Mouse (Mus musculus): ENCODE measurements around the gene Rps6ka2. TPM values are rescaled to one million over a fixed set of nuclear protein-coding genes. Genes with fewer than 3 reads are reported as not detected.
"Not testable (repeated sequence)": the region's sequence is repeated elsewhere in the genome, so short reads cannot be mapped to it uniquely, and the experiment has no call there.

Gene Rps6ka2
- total RNA-seq, 1 experiment from 2014 or later, result 0.40 TPM

- peak; percentile 92 for ATAC-seq (replicated peaks in 1 of 2; ENCODE audit: insufficient read depth in 1 of 2, low FRiP score in 2 of 2, low TSS enrichment in 1 of 2, low read depth in 1 of 2, poor library complexity in 2 of 2, severe bottlenecking in 2 of 2)
Observed at GRCm38 (mm10) chr17:7163955-7164354, 6.0 kb upstream of the Rps6ka2 start.

DNA sequence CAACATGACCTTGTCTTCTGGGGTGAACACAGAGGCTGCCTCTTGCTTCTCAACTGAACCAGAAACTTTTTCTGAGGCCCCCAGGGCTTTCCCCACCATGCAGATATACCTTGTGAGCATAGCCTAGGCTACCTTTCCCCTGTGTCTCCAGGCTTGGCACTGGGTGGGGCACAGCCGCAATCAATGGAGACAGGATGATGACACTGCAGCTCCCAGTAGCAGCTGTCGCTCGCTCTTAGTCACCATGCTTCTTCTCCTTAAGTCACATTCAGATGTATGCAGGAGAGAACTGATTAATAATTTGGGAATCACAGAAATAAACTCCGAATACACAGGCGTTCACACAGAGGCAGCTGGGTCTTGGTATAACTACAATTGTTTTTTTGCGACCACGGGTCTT lies 4.4 kb upstream of the Rps6ka2 start:
- no peak for ATAC-seq (replicated peaks in 1 of 2; ENCODE audit: insufficient read depth in 1 of 2, low FRiP score in 2 of 2, low TSS enrichment in 1 of 2, low read depth in 1 of 2, poor library complexity in 2 of 2, severe bottlenecking in 2 of 2)

- ATAC-seq (replicated peaks in 1 of 2; ENCODE audit: insufficient read depth in 1 of 2, low FRiP score in 2 of 2, low TSS enrichment in 1 of 2, low read depth in 1 of 2, poor library complexity in 2 of 2, severe bottlenecking in 2 of 2), result peak; percentile 5 to 30; a peak in 3 of 4 replicates
Observed at GRCm38 (mm10) chr17:7168961-7169626, 821 bp upstream of the Rps6ka2 start.

DNA sequence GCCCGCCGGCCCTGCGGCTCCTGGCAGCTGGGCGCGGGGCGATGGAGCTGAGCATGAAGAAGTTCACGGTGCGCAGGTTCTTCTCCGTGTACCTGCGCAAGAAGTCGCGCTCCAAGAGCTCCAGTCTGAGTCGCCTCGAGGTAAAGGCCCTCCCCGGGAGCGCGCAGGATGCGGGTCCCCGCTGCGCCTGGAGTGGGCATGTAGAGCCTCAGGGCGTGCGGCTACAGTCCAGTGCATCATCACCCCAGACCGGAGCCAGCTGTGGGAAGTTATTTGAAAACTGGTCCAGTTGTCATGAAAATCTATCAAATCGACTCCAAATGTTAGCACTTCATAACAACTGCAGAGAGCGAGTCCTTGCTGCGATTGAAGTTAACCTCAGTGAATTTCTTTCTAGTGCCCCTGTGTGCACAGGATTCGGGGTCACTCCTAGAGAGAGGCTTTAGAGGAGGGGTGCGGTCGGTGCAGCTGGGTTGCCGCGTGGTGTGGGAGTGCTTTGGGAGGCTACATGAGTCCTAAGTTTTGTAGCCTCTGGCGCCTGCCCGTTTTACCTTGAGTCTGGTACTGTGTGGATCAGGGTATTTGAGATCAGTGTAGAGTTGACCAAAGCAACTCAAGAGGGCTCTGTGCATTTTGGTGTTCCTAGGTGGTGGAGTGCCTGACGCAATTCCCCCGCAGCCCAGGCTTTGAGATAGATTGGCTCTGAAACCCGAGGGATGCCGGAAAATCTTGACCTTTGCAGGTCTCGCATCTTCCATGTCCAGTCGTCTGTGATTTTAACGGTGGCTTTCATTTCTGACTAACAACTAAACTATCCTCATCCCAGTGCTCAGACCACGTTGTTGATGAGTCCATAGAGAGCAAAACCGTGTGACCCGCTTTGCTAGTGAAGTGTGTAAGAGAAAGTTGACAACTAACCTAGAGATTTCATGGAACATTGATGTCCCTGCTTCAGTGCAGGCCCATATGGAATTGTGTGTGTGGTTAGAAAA lies 685 bp downstream of the Rps6ka2 start:
- no peak for ATAC-seq (replicated peaks in 1 of 2; ENCODE audit: insufficient read depth in 1 of 2, low FRiP score in 2 of 2, low TSS enrichment in 1 of 2, low read depth in 1 of 2, poor library complexity in 2 of 2, severe bottlenecking in 2 of 2)

DNA sequence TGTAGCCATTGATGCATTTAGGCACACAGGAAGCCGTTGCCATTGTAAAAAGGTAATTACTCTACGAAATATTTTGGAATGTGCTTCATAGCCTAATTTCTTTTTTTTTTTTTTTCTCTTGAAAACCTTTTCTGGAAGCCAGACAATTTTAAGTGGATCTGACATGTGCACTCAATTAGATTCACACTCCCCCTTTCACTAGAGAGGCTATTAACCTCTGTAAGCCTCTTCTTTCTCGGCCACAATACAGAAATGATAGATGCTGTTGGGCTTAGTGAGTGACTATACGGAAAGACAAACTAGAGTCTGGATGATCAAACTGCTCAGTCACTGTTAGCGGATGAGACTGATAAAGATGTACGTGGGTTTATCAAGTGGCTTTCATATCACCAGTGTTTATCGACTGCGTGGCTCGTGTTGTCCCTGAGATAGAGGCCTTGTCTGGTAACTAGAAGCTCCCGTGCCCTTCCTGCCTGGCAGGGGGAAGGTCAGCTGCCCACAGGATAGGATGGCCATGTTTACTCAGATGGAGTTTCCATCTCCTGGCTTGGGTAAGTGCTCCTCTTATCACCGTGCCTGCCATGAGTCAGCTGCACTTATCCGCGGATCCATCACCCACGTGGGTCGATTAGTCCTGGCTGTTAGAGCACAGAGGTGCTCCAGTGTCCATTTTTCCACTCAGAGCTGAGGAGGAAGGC lies 3.6 kb downstream of the Rps6ka2 start:
- ATAC-seq (replicated peaks in 1 of 2; ENCODE audit: insufficient read depth in 1 of 2, low FRiP score in 2 of 2, low TSS enrichment in 1 of 2, low read depth in 1 of 2, poor library complexity in 2 of 2, severe bottlenecking in 2 of 2), result no peak

GRCm38 (mm10) chr17:7175293-7175692 lies 5.4 kb downstream of the Rps6ka2 start:
- no peak for ATAC-seq (replicated peaks in 1 of 2; ENCODE audit: insufficient read depth in 1 of 2, low FRiP score in 2 of 2, low TSS enrichment in 1 of 2, low read depth in 1 of 2, poor library complexity in 2 of 2, severe bottlenecking in 2 of 2)

GRCm38 (mm10) chr17:7176394-7176793 lies 6.5 kb downstream of the Rps6ka2 start:
- peak; percentile 40 to 83 for ATAC-seq (replicated peaks in 1 of 2; ENCODE audit: insufficient read depth in 1 of 2, low FRiP score in 2 of 2, low TSS enrichment in 1 of 2, low read depth in 1 of 2, poor library complexity in 2 of 2, severe bottlenecking in 2 of 2)

- no peak for ATAC-seq (replicated peaks in 1 of 2; ENCODE audit: insufficient read depth in 1 of 2, low FRiP score in 2 of 2, low TSS enrichment in 1 of 2, low read depth in 1 of 2, poor library complexity in 2 of 2, severe bottlenecking in 2 of 2)
Observed at GRCm38 (mm10) chr17:7178196-7178595, 8.3 kb downstream of the Rps6ka2 start.

- ATAC-seq (replicated peaks in 1 of 2; ENCODE audit: insufficient read depth in 1 of 2, low FRiP score in 2 of 2, low TSS enrichment in 1 of 2, low read depth in 1 of 2, poor library complexity in 2 of 2, severe bottlenecking in 2 of 2), result no peak
Observed at GRCm38 (mm10) chr17:7182187-7182586, 12.3 kb downstream of the Rps6ka2 start.

DNA sequence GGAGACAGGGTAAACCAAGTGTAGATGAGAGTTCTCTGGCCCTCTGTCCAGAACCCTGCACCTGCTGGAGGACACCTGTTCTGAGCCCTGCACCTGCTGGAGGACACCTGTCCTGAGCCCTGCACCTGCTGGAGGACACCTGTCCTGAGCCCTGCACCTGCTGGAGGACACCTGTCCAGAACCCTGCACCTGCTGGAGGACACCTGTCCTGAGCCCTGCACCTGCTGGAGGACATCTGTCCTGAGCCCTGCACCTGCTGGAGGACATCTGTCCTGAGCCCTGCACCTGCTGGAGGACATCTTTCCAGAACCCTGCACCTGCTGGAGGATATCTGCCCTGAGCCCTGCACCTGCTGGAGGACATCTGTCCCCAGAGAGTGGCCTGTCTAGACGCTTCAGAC lies 17.1 kb downstream of the Rps6ka2 start:
- not testable (repeated sequence) for ATAC-seq (replicated peaks in 1 of 2; ENCODE audit: insufficient read depth in 1 of 2, low FRiP score in 2 of 2, low TSS enrichment in 1 of 2, low read depth in 1 of 2, poor library complexity in 2 of 2, severe bottlenecking in 2 of 2)

DNA sequence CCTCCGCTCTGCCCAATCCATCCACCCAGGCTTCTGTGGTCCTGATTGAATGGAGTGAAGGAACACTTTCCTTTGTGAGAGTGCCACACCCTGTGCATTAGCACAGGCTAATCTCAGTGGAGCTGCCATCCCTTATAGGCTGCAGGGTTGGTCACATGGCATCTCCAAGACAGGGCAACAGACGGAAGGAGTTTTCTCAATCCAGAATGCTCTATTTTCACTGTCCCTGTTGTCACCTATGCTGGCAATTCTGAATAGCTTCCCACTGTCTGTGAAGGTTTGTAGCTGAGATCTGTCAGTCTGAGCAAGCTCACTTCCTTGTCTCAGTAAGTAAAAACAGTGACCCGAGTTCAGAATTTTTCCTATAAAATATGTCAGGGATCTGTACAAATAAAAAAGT lies 19.5 kb downstream of the Rps6ka2 start:
- no peak for ATAC-seq (replicated peaks in 1 of 2; ENCODE audit: insufficient read depth in 1 of 2, low FRiP score in 2 of 2, low TSS enrichment in 1 of 2, low read depth in 1 of 2, poor library complexity in 2 of 2, severe bottlenecking in 2 of 2)

- no peak for ATAC-seq (replicated peaks in 1 of 2; ENCODE audit: insufficient read depth in 1 of 2, low FRiP score in 2 of 2, low TSS enrichment in 1 of 2, low read depth in 1 of 2, poor library complexity in 2 of 2, severe bottlenecking in 2 of 2)
Observed at GRCm38 (mm10) chr17:7189975-7190374, 20.1 kb downstream of the Rps6ka2 start.

- ATAC-seq (replicated peaks in 1 of 2; ENCODE audit: insufficient read depth in 1 of 2, low FRiP score in 2 of 2, low TSS enrichment in 1 of 2, low read depth in 1 of 2, poor library complexity in 2 of 2, severe bottlenecking in 2 of 2), result no peak
Observed at GRCm38 (mm10) chr17:7194140-7194840, 24.4 kb downstream of the Rps6ka2 start.

- ATAC-seq (replicated peaks in 1 of 2; ENCODE audit: insufficient read depth in 1 of 2, low FRiP score in 2 of 2, low TSS enrichment in 1 of 2, low read depth in 1 of 2, poor library complexity in 2 of 2, severe bottlenecking in 2 of 2), result no peak
Observed at GRCm38 (mm10) chr17:7197121-7197925, 27.4 kb downstream of the Rps6ka2 start.

DNA sequence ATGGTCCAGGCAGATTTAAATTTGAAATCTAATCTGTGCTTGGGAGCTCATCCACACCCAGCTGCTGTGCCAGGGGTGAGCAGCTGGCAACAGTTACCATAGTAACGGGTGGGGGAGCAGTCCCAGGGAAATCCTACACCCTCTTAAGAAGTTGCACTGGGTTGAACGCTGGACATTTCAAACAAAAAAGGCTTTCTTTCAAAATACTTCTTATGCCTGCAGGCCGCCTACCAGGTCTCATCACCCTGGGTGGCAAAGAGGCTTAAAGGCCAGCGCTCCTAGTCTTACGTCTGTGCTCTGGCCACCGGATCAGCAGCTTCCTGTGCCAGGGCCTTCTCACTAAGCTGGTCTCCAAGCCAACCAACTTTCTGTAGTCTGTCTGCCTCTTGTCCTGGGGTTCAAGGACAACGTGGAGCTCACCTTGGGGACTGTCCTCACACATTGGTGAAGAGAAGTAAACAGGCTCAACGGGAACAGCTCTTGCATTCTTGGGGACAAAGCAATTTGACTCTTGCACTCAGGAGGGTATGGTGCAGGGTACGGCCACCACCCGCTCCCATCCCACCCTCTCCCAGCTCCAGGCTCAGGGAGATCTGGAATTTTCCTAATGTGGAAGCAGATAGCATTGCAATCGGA lies 35.0 kb downstream of the Rps6ka2 start:
- ATAC-seq (replicated peaks in 1 of 2; ENCODE audit: insufficient read depth in 1 of 2, low FRiP score in 2 of 2, low TSS enrichment in 1 of 2, low read depth in 1 of 2, poor library complexity in 2 of 2, severe bottlenecking in 2 of 2), result no peak

- peak in 1 of 2 experiments; percentile 66; a peak in 1 of 4 replicates for ATAC-seq (replicated peaks in 1 of 2; ENCODE audit: insufficient read depth in 1 of 2, low FRiP score in 2 of 2, low TSS enrichment in 1 of 2, low read depth in 1 of 2, poor library complexity in 2 of 2, severe bottlenecking in 2 of 2)
Observed at GRCm38 (mm10) chr17:7206434-7207145, 36.7 kb downstream of the Rps6ka2 start.
